Mouse (Mus musculus) kidney, adult 18-20 months (tissue): Measurements from ENCODE around the gene Muc13.

ENCODE experiments used
- DNase-seq: peaks from one replicate; pipeline ENCODE4 v3.0.0; 2021

Gene Muc13

DNA sequence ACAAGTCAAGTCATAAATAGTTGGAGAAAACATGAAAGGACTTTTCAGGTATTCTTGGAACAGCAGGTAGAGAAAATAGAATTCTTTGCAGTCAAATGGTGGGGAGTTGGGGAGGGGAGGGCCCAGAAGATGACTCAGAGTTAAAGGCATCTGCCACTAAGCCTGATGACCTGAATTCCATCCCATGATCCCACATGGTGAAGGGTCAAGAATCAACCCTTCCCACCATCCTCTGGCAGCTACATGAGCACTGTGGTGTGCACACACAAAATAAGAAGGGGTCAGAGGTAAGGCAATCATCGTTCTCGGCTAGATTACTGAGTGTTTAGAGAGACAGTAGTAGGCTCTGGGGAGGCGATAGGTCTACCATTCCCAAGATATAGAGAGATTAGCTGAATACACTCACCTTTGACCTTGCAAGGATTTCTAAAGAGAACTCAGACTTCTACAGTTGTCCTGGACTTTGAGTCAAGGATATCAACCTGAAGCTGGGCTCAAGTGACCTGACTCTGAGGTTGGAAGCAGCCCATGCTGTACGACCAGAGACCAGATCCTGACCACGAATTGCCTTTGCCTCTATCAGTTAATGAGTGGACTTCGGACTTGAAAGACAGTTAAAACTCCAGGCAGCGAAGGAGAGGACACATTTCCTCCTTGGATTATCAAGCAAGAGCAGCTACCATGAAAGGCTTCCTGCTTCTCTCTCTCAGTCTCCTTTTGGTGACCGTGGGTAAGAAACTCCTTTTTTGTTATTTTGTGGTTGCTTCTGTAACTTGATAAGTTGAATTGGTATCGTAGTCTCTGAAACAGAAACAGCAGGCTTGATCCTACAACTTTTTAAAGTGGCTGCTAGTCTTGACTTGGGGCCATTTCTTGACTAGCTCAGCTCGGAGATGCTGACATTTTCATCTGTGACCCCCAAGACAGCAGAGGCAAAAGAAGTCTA is at the start of gene Muc13:
TSS of gene Muc13 (plus strand) at position 192 of the 946 bp plus-strand sequence.
- no peak for DNase-seq

DNA sequence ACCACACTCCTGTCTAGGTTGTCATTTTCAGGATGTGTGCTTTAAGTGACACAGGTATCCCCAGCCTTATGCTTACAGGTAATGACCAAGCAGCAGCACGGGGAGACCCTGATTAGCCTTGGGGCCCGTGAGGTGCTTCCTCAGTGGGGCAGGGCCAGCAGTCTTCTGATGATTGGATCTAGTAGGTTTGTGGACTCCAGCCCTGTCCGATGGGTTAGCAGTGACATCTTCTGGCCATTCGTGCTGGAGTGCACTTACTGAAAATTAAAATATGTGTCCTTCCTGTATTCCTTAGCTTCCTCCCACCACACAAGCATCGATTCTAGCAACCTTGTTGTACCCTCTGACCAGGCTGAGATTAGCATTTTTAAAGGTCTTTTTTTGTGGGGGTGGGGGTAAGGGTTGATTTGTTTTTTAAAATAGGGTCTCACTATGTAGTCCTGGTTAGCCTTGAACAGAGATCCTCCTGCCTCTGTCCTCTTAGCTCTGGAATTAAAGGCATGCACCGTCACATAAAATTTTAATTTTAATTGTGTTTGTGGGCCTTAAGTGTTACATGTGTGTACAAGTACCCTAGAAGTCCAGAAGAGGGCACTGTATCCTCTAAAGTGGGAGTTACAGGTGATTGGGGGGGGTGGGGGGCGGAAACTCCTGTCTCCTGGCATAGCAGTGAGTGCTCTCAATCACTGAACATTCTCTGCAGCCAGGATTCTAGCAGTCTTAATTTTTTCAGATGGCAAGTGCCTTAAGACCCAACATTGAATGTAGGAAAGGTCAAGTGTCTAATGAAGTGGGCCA is 49.0 kb upstream of the Muc13 start:
- DNase-seq = peak; percentile 33

DNA sequence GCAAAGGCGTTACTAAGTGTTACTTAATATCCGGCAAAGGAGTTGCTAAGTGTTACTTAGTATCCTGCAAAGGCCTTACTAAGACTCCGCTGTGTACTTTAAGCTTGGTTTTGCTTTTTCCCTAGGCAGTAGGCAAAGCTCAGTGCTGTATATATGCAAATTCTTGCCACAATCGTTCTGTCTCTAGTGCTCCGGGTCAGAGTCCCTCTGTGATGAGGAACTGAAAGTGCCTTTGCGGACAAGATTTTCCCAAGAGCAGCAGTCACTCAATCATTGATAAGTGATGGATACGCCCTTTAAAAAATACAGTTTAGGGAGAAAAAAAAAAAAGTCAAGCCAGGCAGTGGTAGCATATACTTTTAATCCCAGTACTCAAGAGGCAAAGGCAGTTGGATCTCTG is 48.4 kb upstream of the Muc13 start:
- DNase-seq = no peak

DNA sequence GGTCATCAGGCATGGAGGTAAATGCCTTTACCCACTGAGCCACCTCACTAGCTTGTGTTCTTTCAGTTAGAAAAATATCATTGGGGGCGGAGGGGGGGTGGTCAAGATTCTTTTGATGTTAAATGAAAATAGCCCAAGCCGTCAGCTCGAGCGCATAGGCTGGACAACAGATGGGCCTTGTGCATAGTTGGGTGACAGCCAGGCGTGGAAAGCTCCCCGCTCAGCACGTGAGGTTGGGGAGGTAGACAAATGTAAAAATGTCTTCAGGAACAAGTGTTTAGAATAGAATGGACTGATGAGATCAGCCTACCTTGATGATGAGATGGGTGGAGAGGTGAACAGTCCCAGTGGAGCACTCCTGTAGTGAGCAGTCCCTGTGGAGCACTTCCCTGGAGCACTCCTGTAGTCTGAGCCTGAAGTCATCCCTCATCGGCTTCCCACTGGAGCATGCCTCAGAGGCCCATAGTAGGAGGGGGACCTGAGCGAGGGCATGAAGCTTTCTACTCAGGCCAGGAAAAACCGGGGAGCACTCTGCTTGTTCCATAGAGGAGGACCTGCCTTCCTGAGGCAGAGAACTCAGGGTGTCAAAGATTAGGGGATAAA is 47.7 kb upstream of the Muc13 start:
- no peak for DNase-seq

DNA sequence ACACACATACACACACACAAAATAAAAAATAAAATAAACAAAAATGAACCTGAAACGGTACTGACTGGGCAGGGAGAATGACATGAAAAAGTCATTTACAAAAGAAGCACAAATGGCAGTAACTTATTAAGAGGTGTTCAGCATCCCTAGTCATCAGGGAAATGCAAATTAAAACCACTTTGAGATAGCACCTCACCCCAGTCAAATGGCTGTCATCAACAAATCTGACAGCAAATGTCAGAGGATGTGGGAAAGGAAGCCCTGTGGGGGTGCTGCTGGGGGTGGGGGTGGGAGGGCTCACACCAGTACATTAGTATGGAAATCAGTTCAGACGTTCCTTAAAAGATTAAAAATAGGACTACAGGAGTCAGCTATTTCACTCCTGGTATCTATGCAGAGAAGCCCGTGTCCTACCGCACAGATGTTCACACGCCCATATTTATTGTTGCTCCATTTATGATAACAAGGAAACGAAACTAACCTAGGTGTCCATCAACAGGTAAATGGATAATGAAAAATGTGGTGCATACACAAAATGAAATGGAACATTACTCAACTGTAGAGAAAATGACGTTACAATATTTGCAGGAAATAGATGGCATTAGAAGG is 46.4 kb upstream of the Muc13 start:
- DNase-seq = no peak

DNA sequence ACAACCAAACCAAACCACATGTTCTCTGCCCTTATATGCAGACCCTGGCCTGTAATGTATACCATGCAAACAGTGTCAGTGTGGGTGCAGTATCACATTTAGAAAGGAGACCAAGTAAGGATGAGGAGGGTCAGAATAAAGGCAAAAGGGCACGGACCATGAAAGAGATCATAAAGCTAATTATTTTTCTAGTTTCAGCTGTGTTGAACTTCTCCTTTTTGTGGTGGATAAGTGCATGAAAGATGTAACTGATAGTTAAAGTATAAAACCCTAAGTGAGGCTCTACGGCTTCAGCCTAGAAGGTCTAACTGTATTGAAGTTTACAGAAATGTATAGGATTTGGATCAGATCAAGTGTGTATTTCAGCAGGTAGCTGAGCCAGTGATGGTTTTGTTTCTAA is 45.8 kb upstream of the Muc13 start:
- DNase-seq = no peak

DNA sequence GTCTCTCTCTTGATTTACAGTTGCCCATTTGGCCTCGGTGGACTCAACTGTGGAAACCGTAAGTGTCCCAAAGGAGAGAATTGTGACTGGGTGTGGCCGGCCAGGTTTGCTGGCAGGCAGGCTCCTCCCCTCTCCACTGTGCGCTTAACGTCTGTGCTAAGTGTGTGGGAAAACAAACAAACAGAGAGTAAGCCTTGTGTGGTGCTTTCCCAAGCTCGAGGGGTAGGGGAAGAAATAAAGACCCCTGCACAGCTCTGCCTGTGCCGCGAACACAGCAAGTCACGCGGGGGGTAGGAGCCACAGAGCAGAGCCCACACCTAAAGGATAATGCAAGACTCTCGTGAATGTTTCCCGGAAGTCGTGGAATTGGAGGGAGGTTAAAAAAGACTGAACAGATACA is 42.7 kb upstream of the Muc13 start:
- no peak for DNase-seq

DNA sequence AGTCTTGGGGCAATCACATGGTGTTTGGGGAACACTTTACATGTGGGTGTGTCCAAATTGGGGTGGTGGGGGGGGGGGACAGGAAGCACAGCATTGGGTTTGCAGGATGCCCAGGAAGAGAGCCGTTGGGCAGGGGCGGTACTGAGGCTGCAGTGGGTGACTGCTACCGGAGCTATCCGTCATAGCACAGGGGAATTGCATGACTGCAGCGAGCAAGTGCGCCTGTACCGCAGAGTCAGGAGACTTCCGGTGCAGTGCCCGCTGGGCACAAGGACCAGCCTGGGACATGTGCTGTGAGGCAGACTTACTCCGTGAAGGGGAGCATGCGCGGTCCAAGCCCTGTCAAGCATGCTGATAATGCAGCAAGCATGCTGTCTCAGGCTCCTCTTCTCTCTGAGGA is 42.2 kb upstream of the Muc13 start:
- DNase-seq = no peak

DNA sequence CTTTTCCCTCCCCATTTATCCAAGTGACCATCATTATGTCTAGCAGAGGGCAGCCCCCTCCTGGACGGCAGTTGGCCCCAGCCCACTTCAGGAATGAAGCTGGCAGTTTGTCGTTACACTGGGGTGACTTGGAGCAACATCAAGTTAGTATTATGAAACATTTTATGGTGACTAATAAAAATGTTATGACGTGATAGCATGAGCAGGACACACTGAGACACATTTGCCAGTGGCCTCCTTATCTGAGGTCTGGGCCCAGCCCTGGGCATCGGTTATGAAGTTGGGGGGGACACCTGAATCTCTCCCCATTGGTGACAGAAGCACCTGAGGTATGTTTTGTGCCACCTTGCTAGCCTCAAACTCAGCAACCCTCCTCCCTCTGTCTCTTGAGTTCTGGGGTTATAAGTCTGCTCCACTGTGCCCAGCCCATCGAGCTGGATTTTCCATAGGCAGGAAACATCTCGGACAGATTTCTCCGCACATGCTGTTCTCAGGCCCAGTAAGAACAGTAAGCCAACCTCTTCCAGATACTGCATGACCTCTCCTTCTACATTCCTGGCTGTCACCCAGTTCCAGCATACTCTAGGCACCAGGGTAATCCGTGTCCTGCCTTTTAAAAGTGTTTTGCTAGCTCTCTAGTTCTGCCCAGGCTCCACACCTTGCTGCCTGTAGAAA is 40.8 kb upstream of the Muc13 start:
- no peak for DNase-seq

DNA sequence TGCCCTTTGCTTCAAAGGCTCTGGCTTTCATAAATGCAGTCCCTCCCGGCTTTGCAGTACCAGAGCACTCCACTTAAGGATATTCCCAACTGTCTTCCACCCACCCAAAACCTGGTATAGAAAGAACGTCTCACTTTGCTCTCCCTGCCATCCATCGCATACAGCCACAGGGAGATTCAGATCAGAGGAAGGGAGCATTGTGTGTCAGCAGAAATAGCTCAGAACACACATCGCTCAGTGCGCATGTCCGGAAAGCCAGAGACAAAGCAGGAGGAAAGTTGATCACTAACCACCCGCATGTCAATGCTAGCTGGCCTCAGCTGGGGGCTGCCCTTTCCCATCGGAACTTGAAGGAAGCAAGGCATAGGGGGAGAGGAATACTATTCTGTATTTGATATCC is 38.5 kb upstream of the Muc13 start:
- peak; percentile 23 for DNase-seq

DNA sequence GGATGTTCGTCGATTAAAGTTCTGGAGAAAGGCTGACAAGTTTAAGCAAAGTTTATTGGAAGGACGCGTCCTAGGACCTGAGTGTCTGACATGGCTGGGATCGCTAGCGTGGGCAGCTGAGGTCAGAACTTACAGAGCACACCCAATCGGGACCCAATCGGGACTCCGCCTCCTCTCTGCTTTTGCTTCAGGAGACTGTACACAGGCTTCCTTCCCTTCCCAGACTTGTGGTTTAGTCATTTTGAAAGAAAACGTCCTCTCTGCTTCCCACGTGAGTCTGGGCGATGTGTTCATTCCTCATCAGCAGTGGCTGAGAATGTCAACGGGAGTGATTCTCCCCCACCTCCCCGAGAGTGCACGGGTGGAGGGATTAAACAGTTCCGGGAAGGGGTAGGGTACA is 37.9 kb upstream of the Muc13 start:
- no peak for DNase-seq

DNA sequence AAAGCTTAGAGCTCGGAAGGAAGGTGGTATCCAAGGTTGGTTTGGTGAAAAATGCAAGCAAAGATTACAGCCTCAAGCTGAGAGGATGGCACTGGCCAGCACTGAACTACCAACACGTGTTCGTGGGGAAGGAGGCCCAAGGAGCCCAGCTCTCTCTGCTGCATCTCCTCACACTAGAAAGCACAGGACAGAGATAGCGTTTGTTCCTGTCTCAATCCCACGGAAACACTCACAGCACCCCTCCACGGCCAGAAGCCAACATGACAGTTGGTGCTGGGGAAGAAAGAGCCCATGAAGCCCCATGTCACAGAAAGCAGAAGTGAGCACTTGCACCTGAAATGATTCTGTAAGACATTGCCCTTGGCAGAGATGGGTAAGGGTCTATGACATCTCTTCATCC is 37.4 kb upstream of the Muc13 start:
- DNase-seq = no peak

DNA sequence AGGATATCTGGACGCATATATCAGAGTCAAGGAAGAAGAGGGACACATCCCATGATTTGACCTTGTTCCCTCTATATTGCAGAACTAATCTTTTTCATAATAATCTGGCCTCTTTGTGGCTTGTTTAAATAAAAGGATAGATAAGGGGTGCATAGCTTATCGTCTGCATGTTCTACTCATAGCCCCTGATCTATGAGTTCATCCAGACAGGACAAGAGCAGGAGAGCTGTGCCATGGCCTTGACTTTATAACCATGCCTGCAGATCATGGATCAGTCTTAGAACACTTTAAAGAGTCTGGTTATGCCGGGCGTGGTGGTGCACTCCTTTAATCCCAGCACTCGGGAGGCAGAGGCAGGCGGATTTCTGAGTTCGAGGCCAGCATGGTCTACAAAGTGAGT is 34.6 kb upstream of the Muc13 start:
- DNase-seq = no peak

DNA sequence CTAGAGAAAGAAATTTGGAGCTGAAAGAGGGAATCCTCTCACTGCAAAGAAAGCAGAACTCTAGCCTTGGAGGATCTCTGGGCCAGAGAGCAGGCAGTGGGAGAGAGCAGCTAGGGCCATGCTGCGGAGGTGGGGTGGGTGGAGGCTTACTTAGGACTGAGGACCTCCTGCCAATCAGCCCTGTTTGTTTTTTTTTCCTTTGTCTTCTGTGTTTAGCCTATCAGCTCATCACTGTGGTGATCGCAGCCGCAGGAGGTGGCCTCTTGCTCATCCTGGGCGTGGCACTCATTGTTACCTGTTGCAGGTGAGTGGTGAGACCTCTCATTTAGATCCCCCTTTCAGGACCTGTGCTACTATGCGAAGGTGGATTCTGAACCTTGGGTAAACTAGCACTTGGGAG is 33.3 kb upstream of the Muc13 start:
- DNase-seq = no peak

DNA sequence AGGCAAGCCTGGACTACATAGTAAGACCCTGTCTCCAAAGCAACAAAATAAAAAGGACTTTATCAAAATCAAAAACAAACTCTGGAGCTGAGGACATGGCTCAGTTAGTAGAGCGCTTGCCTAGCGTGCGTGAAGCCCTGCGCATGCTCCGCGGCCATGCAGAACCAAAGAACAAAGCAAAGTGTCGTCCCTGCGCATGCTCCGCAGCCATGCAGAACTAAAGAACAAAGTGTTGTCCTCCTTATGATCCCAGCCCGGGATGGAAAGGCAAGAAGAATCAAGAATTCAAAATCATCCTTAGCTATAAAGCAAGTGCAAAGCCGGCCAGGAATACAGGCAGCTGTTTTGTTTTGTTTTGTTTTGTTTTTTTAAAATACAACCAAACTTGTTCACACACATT is 32.8 kb upstream of the Muc13 start:
- DNase-seq = no peak

DNA sequence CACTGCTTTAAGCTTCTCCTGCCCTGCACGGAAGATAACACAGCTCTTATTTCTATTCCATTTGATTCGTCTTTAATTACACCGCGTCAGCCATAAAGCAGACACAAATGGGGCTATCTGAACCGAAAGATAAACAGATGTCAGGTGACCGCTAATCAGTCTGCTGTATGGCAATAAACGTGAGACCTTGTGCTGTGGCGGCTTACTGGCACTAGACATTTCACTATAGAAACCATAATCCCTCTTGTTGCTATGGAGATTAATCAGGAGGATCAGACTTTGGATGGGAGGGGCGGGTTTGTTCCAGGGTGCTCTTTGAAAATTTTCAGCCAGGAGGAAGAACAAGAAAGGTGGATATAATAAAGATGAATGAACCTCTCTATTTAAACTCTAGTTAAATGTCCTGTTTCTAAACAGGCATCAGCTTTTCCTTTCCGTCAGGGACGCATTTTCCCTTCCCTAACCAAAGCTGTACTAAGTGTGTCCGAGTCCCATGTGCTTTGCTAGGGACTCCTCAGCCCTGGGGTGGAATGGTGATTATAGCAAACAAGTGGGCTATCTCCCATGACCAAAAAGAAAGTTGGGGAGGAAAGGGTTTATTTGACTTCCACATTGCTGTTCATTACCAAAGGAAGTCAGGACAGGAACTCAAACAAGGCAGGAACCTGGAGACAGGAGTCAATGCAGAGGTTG is 29.2 kb upstream of the Muc13 start:
- no peak for DNase-seq

DNA sequence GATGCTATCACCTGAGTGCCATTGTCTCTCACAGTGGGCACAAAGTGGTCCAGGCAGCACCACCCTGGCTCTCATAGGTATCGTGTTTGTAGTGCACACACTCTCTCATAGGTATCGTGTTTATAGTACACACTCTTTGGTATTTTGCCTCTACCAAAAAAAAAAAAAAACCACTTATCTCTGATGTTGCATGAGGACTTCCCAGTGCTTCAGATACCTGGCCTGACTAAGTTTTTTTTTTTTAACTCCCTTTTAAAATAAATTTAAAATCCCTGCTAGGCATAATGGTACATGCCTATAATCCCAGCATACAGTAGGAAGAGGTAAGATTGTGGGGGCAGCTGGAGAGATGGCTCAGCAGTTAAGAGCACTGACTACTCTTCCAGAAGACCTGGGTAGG is 28.4 kb upstream of the Muc13 start:
- no peak for DNase-seq

DNA sequence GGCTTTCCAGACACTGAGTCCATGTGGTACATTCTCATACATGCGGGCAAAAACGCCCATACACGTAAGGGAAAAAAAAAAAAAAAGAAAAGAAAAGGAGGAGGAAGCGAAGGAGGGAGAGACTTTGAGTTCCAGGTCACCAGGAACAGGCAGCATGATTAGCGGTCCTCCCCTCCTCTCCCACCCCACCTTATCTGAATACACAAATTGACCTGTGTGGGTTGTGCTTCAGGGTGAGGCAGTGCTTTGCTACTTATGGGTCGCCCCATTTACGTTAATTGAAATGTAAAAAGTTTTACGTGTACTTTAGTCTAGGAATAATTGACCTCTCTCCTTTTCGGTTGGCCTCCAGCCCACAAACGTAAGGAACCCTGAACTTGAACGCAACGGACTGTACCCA is 27.5 kb upstream of the Muc13 start:
- DNase-seq = no peak

DNA sequence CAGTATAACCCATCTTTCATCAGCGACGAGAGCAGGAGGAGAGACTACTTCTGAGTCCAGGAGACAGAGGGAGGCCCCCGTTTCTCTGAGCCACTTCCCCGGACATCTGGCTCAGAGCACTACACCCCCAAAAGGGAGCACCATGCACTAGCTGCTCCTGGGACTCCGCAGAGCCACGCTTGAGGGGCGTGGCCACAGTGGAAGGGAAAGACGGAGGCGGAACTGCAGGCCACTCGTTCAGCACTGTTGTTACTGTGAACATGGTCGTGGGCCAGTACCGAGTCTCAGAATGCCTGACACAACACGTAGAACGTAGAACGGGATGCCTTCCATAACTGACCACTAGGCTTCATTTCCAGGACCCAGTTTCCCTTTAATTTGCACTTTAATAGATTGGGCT is 27.1 kb upstream of the Muc13 start:
- DNase-seq = no peak

DNA sequence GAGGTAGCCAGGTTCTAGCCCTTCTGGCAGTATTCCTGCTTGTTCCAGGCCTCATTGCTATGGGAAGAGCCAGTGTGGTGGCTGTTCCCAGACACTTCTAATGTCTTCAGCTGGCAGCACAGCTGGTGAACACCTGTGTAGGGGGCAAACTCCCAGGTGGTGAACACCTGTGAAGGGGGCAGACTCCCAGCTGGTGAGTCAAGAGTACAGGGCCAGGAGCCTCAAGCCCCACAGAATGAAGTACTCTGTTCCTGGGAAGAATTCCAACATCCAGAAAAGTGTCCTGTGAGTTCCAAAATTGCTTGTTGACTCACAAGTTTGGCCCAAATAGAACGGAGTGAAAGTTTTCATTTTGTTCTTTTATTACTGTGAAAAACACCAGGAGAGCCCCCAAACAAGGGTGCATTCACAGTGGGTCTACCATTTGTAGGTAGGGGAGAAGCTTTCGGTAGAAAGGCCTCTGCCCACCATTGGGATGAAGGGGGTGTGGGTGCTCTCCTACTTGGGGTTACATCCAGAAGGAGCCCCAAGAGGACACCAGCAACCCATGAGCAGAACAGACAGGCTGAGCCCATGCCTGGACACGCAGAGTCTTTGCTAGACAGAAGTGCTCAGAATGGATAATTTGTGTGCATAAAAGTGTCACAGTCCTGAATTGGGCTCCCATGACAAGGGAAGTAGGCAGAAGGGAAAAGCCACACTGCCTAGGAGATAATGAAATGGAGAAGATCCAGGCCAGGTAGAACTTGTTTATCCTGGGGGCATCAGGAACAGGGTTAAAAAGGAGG is 25.2 kb upstream of the Muc13 start:
- no peak for DNase-seq

DNA sequence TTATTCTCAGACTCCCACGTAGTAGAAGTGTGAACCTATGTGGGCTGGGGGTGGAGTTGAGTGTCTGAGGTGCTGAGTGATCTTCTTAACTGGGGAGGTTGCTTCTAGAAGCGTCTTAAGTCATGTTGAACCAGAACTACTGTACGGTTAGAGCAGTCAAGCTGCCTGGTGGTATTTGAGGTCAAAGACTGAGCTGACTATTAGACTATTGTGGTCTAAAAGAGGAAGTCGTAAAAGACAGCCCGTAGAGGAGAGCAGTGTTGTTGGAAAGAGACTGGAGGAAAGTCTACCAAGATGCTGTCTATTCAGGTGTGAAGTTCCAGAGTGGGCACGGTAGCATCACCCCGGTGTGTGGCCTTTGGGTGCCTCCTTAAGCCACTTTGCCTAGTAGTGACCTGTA is 24.0 kb upstream of the Muc13 start:
- no peak for DNase-seq
